Mouse (Mus musculus) kidney, adult 2 months (tissue): ENCODE measurements around the gene Cars2.

ENCODE experiments used
- CTCF ChIP-seq: fragments of 200-500 bp; conservative IDR thresholded peaks from 2 replicates; pipeline ENCODE4 v1.5.1; 2011; ENCODE audit warnings: low read depth, mild to moderate bottlenecking, control low read depth, low read length, moderate library complexity, mixed read lengths; ENCODE audit not compliant: insufficient read depth, insufficient read length
- POLR2A ChIP-seq: fragments of 200-500 bp; IDR thresholded peaks from one replicate; pipeline ENCODE4 v1.6.1; 2011; ENCODE audit warnings: low read depth, low read length, control low read depth

- no peak for TF ChIP-seq CTCF
- TF ChIP-seq POLR2A: no peak
Observed at GRCm38 (mm10) chr8:11542866-11543265, 7.7 kb downstream of the Cars2 start.
